Mouse (Mus musculus) mature B cell (primary cell): ENCODE results near the gene Eda.

Experiments used
- in situ Hi-C: fragments of 300-500 bp; cut with MboI; formaldehyde crosslinking; loops from 2 replicates; pipeline ENCODE4 v1.14.3; 2019

Eda gene

GRCm38 (mm10) chrX:99975250-99975984 is at the start of gene Eda:
Gene Eda, plus strand, starts transcription at chrX:99975606.
- in situ Hi-C loops = no loop called here

- in situ Hi-C loops = no loop called here
These were observed 14.4 kb upstream of the Eda start for GRCm38 (mm10) chrX:99961002-99961401.

- in situ Hi-C loops = no loop called here
These were observed 5.3 kb upstream of the Eda start for GRCm38 (mm10) chrX:99970111-99970510.

GRCm38 (mm10) chrX:99974381-99974780 is 1.0 kb upstream of the Eda start:
- in situ Hi-C loops = no loop called here

GRCm38 (mm10) chrX:99974803-99975202 is 603 bp upstream of the Eda start:
- in situ Hi-C loops = no loop called here

- in situ Hi-C loops = no loop called here
These were observed 849 bp downstream of the Eda start for GRCm38 (mm10) chrX:99975985-99976924.

- in situ Hi-C loops = no loop called here
These were observed 2.9 kb downstream of the Eda start for GRCm38 (mm10) chrX:99978354-99978753.

GRCm38 (mm10) chrX:99993434-99993833 is 18.0 kb downstream of the Eda start:
- in situ Hi-C loops = no loop called here

- in situ Hi-C loops = no loop called here
These were observed 23.9 kb downstream of the Eda start for GRCm38 (mm10) chrX:99999342-99999741.

GRCm38 (mm10) chrX:100118362-100118761 is 143.0 kb downstream of the Eda start:
- in situ Hi-C loops = no loop called here

- in situ Hi-C loops = no loop called here
These were observed 219.9 kb downstream of the Eda start for GRCm38 (mm10) chrX:100195286-100195685.

GRCm38 (mm10) chrX:100313652-100314051 is 338.2 kb downstream of the Eda start:
- in situ Hi-C loops = no loop called here

GRCm38 (mm10) chrX:100314172-100314902 is 338.9 kb downstream of the Eda start:
- in situ Hi-C loops = no loop called here

GRCm38 (mm10) chrX:100340687-100341086 is 365.3 kb downstream of the Eda start:
- in situ Hi-C loops = no loop called here

GRCm38 (mm10) chrX:100344433-100344832 is 369.0 kb downstream of the Eda start:
- in situ Hi-C loops = no loop called here

- in situ Hi-C loops = no loop called here
These were observed 381.6 kb downstream of the Eda start for GRCm38 (mm10) chrX:100356974-100357373.

- in situ Hi-C loops = no loop called here
These were observed 414.5 kb downstream of the Eda start for GRCm38 (mm10) chrX:100389887-100390286.

GRCm38 (mm10) chrX:100392304-100392703 is 416.9 kb downstream of the Eda start:
- in situ Hi-C loops = no loop called here

GRCm38 (mm10) chrX:100394223-100394861 is 418.9 kb downstream of the Eda start:
- in situ Hi-C loops = no loop called here

- in situ Hi-C loops = no loop called here
These were observed 419.6 kb downstream of the Eda start for GRCm38 (mm10) chrX:100395026-100395425.

GRCm38 (mm10) chrX:100400900-100401299 is 425.5 kb downstream of the Eda start:
- in situ Hi-C loops = no loop called here

- in situ Hi-C loops = no loop called here
These were observed 426.3 kb downstream of the Eda start for GRCm38 (mm10) chrX:100401657-100402056.
